Mouse (Mus musculus) monocyte, adult 59 days (primary cell): ENCODE measurements around the gene Nufip2. TPM values are rescaled to one million over a fixed set of nuclear protein-coding genes. Genes with fewer than 3 reads are reported as not detected.

Experiments used
- total RNA-seq, 2 experiments: library from RNA; stranded (reverse); gene quantifications; one replicate each; pipeline ENCODE4 v1.2.4; 2023

The Nufip2 gene
- total RNA-seq = 100 to 1,000 TPM; 119 to 127 TPM

DNA sequence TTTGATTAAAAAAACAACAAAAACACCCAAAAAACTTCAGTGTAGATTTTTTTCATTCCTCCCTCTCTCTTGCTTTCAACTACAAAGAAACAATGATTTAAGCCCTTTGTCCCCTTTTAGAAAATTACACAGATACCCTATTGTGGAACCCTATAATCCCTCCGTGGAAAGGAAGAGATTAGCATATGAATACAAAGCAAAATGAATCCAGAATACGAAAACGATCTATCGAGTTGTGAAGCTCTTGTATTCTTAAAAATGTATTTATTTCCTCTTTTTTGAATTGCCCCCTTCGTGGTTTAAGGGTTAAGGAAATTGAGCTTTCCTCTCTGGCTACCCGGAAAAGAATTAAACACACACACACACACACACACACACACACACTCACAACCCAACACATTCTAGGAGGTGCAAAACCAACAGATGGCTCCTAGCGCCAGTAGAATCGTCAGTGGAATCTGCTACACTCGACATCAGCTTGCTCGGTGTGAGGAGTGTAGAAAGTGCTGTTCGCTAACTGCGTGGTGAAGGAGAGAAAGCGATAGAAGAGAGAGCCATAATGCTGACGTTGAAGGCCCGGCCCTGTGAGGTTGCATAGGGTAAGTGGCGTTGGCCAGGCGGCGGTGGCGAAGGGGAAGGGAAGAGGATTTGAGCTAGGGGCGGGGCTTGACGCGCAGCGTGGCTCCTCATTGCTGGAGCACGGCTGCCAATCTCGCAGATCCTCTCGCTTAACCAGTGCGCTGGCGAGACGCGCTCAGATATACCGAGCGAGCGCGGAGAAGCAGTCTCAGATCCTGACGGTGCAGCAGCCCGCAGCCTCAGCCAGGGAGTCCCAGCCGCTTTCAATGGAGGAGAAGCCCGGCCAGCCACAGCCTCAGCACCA, at the start of gene Nufip2:
TSS of gene Nufip2 (plus strand) at position 773 of the 883 bp plus-strand sequence.

DNA sequence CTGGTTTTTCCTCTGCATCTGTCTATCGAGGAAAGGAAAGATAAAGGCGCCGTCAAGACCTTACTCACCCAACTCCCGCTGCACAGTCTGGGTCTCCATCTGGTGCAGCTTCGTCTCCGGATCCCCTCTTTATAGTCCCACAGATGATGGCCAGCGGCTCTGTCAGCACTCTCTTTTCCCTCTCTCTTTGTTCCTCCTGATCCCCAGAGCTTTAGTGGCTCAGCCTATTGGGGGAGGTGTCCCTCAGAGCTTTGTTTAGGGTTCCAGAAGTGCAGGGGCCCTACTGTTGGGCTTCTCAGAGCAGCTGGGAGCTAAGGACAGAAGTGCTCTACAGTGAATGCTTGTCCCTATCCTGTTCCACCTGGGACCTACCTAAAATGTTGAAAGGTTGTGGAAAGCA, 39.2 kb downstream of the Nufip2 start, which contains the start of gene Cryba1:
TSS of gene Cryba1 (minus strand) at position 101 of the 400 bp plus-strand sequence.

GRCm38 (mm10) chr11:77762783-77763672, 77.1 kb downstream of the Nufip2 start, which contains the start of gene Myo18a:
Gene Myo18a (plus strand): TSS chr11:77763246.

GRCm38 (mm10) chr11:77787707-77788106, 101.8 kb downstream of the Nufip2 start, which contains the start of gene Gm10277:
Gene Gm10277 (minus strand): TSS chr11:77787747.

Other genes with a start within 250 kb of the Nufip2 start
- 1 to 10 TPM; 1.1 to 1.8 TPM for gene Coro6, start 223.7 kb upstream of the Nufip2 start, total RNA-seq
- gene Ankrd13b, start 196.5 kb upstream of the Nufip2 start, total RNA-seq = 1 to 10 TPM; 2.9 to 3.9 TPM
- 10 to 100 TPM; 35.3 to 41.8 TPM for gene Git1, start 192.6 kb upstream of the Nufip2 start, total RNA-seq
- 10 to 100 TPM; 15.6 to 17.3 TPM for gene Abhd15, start 171.0 kb upstream of the Nufip2 start, total RNA-seq
- gene Trp53i13, start 170.2 kb upstream of the Nufip2 start, total RNA-seq = 1 to 10 TPM; 4.3 to 4.4 TPM
- gene Gm10392, start 167.0 kb upstream of the Nufip2 start, total RNA-seq = under 1 TPM in 1 of 2 experiments, not detected in 1; 0.30 TPM
- gene Taok1, start 78.3 kb upstream of the Nufip2 start, total RNA-seq = 10 to 100 TPM; 49.4 to 50.7 TPM
- gene Cryba1, start 39.1 kb downstream of the Nufip2 start, total RNA-seq = not detected
- gene Myo18a, start 77.1 kb downstream of the Nufip2 start, total RNA-seq = 100 to 1,000 TPM; 125 to 130 TPM
- gene Gm10277, start 101.6 kb downstream of the Nufip2 start, total RNA-seq = under 1 TPM; 0.21 to 0.47 TPM
- not detected for gene Pipox, start 207.9 kb downstream of the Nufip2 start, total RNA-seq
- not detected for gene Sez6, start 244.6 kb downstream of the Nufip2 start, total RNA-seq